Mouse (Mus musculus): ENCODE measurements around the gene Cln6. TPM values are rescaled to one million over a fixed set of nuclear protein-coding genes. Genes with fewer than 3 reads are reported as not detected.
"Not testable (repeated sequence)": the region's sequence is repeated elsewhere in the genome, so short reads cannot be mapped to it uniquely, and the experiment has no call there.

Cln6 gene
- polyA plus RNA-seq, 1 experiment from 2014 or later = 15.2 TPM

DNA sequence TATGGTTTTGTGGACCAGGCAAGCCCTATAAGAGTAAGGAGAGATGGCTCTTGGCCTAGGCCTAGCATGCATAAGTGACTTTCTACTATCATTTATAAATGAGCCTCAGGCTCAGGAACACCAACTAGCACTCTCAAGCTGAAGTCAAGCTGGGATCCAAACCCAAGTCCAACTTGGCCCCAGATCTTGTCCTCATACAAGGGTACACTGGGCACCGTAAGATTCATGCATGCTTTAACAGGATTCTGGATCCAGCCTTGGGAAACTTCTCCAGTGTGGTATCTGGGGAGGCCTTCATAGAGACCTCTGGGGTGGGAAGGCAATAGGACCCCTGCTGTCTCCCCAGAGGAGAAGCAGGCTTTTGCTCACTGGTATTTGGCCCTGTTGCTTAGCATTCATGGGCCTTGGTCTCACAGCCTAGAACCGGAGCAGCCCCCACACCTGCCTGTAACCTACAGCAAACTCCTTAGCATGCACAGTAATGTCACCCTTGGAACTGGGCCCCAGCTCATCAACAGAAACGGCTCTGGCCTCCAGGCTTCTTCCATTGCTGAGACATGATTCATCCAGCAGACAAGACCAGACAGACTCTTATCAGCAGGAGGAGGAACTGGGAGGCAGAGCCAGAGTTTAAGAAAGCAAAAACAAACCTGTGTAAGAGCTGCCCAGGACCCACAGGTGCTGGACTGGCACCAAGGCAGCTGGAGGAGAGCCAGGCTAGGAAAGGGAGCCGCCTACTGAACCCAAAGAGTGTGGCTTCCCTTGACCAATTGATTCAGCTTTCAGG is 20.6 kb upstream of the Cln6 start:
- H3K4me3 ChIP-seq = no peak overlapping the region
- H3K9me3 ChIP-seq (replicated peaks) = no peaks in the 10 kb centered on the region
- no peaks in the 10 kb centered on the region for H3K27me3 ChIP-seq (replicated peaks)
- H3K9ac ChIP-seq = no peak overlapping the region
- H3K4me2 ChIP-seq = no peak overlapping the region
- H3K36me3 ChIP-seq = no peaks in the 10 kb centered on the region
- ATAC-seq = no peak
- H3K27ac ChIP-seq = no peak overlapping the region
- 59% methylated on average over 4 of the region's 4 CpGs for WGBS (ENCODE audit: insufficient replicate concordance)
- peaks cover 17% of the 10 kb centered on the region for H3K4me1 ChIP-seq

DNA sequence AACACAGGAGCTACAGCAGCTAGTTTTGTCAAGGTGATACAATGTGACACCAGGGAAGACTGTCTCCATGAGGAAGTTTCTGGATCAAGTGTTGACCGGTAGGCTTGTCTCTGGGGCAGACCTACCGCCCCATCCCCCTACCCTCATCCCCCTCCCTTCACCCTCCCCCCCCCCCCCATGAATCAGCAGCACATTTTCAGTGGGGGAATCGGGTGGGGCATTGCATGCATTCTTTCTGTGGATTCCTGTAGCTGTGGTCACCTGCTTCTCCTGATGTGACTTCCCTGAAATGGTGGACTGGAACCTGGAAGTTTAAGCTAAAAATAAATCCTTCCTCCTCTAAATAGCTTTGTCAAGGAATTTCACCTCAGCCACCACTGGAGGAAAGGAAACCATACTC is 19.1 kb upstream of the Cln6 start:
- no peaks in the 10 kb centered on the region for H3K27me3 ChIP-seq (replicated peaks)
- no peak overlapping the region for H3K4me2 ChIP-seq
- H3K4me1 ChIP-seq = peaks cover 14% of the 10 kb centered on the region
- no peak for ATAC-seq
- H3K9me3 ChIP-seq (replicated peaks) = no peaks in the 10 kb centered on the region
- H3K4me3 ChIP-seq = no peak overlapping the region
- no peak overlapping the region for H3K27ac ChIP-seq
- H3K36me3 ChIP-seq = no peaks in the 10 kb centered on the region
- WGBS (ENCODE audit: insufficient replicate concordance) = 58% methylated on average over 3 of the region's 3 CpGs
- H3K9ac ChIP-seq = no peak overlapping the region

DNA sequence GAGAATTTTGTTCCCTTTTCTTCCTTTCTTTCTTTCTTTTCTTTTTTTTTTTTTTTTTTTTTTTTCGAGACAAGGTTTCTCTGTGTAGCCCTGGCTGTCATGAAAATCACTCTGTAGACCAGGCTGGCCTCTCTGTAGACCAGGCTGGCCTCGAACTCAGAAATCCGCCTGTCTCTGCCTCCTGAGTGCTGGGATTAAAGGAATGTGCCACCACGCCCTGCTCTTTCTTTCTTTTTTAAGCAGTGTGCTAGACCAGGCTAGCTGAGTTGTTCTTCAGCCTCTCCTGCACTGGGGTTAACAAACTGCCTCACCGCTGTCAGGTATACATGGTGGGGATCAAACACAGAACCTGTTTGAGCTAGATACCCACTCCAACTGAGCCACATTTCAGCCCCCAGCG is 18.7 kb upstream of the Cln6 start:
- ATAC-seq; H3K9ac ChIP-seq; H3K9me3 ChIP-seq (replicated peaks); H3K4me2 ChIP-seq; H3K36me3 ChIP-seq; H3K27me3 ChIP-seq (replicated peaks); H3K4me3 ChIP-seq; H3K27ac ChIP-seq: not testable (repeated sequence)
- WGBS (ENCODE audit: insufficient replicate concordance) = 76% methylated on average over 6 of the region's 6 CpGs
- H3K4me1 ChIP-seq = peaks cover 16% of the 10 kb centered on the region

DNA sequence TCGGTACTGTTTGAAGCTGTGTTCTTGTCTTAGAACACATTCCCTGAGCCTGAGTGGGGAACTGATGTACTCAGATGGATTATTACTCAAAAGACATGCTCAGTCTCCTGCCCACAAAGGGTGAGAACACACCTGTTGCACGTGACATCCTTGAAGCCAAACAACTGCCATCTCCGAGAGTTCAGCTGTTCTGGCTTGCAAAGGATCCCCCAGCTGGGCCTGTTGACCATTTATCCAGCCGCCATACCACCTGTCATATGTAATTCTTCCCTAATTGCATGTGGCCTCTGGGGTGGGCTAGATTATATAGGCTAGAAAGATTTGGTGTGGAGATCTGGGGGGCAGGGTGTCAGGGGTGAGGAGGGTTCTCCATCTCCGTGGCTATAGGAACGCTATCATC is 17.8 kb upstream of the Cln6 start:
- ATAC-seq = no peak
- Histone ChIP-seq H3K4me3 (no peak overlapping the region), H3K4me2 (no peak overlapping the region), H3K9ac (no peak overlapping the region), H3K27ac (no peak overlapping the region), H3K36me3 (no peaks in the 10 kb centered on the region), H3K27me3 (replicated peaks) (no peaks in the 10 kb centered on the region), H3K9me3 (replicated peaks) (no peaks in the 10 kb centered on the region), H3K4me1 (peaks cover 25% of the 10 kb centered on the region)
- 78% methylated on average over 6 of the region's 6 CpGs for WGBS (ENCODE audit: insufficient replicate concordance)

DNA sequence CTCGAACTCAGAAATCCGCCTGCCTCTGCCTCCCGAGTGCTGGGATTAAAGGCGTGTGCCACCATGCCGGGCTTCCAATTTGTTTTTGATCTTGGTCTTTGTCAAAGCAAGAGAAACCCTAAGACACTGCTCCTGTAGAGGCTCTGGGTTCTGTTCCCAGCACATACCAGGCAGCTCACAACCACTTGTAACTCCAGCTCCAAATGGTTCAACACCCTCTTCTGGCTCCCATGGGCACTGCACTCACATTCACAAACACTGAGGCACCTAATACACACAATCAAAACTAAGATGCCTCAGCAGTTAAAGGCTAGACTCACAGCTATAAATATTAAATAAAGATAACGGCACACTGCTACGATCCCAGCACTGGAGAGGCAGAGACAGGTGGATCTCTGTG is 16.8 kb upstream of the Cln6 start:
- Histone ChIP-seq H3K4me3 (no peak overlapping the region), H3K27me3 (replicated peaks) (no peaks in the 10 kb centered on the region), H3K4me1 (peaks cover 35% of the 10 kb centered on the region), H3K4me2 (no peak overlapping the region), H3K9ac (no peak overlapping the region), H3K36me3 (no peaks in the 10 kb centered on the region), H3K9me3 (replicated peaks) (no peaks in the 10 kb centered on the region), H3K27ac (no peak overlapping the region)
- WGBS (ENCODE audit: insufficient replicate concordance) = 89% methylated on average over 7 of the region's 7 CpGs
- no peak for ATAC-seq

DNA sequence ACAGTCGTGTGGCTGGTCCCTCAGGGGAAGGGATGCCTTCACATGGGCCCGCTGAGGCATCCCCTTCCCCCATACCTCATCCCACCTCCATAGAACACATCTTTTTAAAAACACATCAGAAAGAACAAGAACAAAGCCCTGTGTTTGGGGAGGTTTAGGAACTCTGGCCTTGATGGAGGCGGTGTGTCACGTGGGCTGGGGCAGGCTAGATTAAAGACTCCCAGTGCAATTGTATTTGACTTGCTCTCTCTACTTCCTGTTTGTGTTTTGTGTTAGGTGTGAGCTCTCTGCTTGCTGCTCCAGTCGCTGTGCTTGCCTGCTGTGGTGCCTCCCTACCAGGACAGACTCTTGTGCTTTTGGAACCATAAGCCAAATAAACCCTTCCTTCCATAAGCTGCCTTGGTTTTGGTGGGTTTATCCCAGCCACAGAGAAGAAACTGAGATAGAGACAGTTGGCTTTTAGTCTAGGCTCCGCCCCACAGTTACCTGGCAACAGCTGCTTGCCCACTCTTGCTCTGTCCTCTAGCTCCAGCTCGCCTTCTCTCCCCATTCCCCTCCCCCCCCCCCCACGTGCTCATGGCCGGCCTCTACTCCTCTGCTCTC is 12.7 kb upstream of the Cln6 start:
- Histone ChIP-seq H3K36me3 (no peaks in the 10 kb centered on the region), H3K4me1 (peaks cover 47% of the 10 kb centered on the region), H3K27ac (peak overlapping the region; percentile 69), H3K4me2 (peak overlapping the region; percentile 46), H3K4me3 (no peak overlapping the region), H3K9ac (peak overlapping the region; percentile 34; the same call in 1 of the 2 replicates), H3K27me3 (replicated peaks) (no peaks in the 10 kb centered on the region), H3K9me3 (replicated peaks) (no peaks in the 10 kb centered on the region)
- peak; percentile 34 for ATAC-seq
- WGBS (ENCODE audit: insufficient replicate concordance) = 21% methylated on average over 9 of the region's 9 CpGs

DNA sequence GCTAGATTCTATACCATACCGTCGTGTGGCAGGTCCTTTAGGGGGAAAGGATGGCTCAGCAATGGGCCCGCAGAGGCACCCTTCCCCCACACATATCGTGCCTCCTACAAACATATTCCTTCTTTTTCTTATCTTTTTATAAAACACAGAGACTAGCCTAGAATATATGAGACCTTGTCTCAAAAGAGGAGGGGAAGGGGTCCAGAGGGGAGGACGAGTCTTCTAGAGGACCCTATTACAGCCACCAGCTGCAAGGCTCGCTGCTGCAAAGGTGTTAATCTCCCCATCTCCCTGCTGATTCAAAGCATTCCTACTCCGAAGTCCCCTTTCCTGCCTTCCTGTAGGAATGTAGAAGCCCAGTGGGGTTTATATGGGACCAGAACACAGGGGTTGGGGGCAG is 12.1 kb upstream of the Cln6 start:
- Histone ChIP-seq H3K4me3 (no peak overlapping the region), H3K4me1 (peaks cover 47% of the 10 kb centered on the region), H3K27me3 (replicated peaks) (no peaks in the 10 kb centered on the region), H3K9ac (peak overlapping the region; percentile 34; the same call in 1 of the 2 replicates), H3K27ac (peak overlapping the region; percentile 69), H3K4me2 (peak overlapping the region; percentile 46), H3K9me3 (replicated peaks) (no peaks in the 10 kb centered on the region), H3K36me3 (no peaks in the 10 kb centered on the region)
- no peak for ATAC-seq
- 28% methylated on average over 7 of the region's 7 CpGs for WGBS (ENCODE audit: insufficient replicate concordance)

DNA sequence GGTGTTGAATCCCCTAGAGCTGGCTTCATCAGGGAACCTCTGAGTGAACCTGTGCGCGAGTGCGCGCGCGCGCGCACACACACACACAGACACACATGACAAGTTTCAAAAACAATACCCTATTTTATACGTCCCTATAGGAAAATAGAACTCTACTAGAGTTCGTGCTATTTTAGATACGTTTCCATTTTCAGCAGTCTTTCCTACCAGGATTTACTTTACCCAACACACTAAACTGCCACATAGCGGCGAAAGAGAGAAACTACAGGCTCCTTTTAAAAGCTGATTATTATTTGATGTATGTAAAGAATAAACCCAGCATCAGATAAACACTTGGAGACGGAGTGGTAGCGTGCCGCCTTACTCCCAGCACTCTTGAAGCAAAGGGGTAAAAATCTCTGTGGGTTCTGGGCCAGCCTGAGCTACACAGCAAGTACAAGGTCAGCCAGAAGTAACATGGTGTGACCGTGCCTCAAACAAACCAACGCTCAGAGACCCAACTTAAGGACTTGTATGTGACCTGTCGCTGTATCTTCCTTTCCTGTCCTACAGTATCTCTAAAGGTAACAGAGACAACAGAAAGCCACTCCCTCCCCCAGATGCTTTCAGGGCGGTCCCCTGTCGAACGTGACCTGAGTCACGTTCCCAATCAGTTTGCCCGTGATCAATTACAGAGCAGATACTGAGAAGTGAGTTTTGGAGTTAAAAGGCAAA is 10.5 kb upstream of the Cln6 start:
- WGBS (ENCODE audit: insufficient replicate concordance) = 3% methylated on average over 24 of the region's 24 CpGs
- H3K27me3 ChIP-seq (replicated peaks) = no peaks in the 10 kb centered on the region
- peak overlapping the region; percentile 65 for H3K9ac ChIP-seq
- peaks cover 47% of the 10 kb centered on the region for H3K4me1 ChIP-seq
- H3K27ac ChIP-seq = peak overlapping the region; percentile 81
- no peaks in the 10 kb centered on the region for H3K9me3 ChIP-seq (replicated peaks)
- H3K36me3 ChIP-seq = no peaks in the 10 kb centered on the region
- H3K4me3 ChIP-seq = peak overlapping the region; percentile 50
- peak; percentile 50 for ATAC-seq
- peak overlapping the region; percentile 84 for H3K4me2 ChIP-seq

DNA sequence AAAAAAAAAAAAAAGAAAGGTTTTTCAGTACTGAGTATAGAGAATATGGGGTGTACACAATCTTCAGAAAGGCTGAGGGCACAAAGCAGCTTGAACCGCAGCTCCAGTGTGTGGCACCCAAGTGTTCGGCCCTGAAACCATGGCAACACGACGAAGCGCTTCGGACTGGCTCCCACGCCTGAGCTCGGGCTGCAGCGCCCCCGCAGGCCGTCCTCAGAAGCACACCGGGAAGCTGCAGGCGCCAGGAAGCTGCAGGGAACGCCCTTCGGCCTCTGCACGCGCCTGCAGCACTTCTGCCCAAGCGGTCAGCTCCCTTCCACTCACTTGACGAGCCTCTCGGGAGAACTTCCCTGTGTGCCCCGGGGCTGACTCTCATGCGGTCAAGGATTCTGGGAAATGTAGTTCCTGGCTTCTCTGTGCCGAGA is 9.9 kb upstream of the Cln6 start:
- WGBS (ENCODE audit: insufficient replicate concordance) = under 1% methylated on average over 23 of the region's 23 CpGs
- peak; percentile 86 for ATAC-seq
- H3K4me3 ChIP-seq = peak overlapping the region; percentile 50
- no peaks in the 10 kb centered on the region for H3K36me3 ChIP-seq
- H3K4me2 ChIP-seq = peak overlapping the region; percentile 84
- peaks cover 47% of the 10 kb centered on the region for H3K4me1 ChIP-seq
- peak overlapping the region; percentile 81 for H3K27ac ChIP-seq
- H3K9me3 ChIP-seq (replicated peaks) = no peaks in the 10 kb centered on the region
- H3K27me3 ChIP-seq (replicated peaks) = no peaks in the 10 kb centered on the region
- H3K9ac ChIP-seq = no peak overlapping the region

DNA sequence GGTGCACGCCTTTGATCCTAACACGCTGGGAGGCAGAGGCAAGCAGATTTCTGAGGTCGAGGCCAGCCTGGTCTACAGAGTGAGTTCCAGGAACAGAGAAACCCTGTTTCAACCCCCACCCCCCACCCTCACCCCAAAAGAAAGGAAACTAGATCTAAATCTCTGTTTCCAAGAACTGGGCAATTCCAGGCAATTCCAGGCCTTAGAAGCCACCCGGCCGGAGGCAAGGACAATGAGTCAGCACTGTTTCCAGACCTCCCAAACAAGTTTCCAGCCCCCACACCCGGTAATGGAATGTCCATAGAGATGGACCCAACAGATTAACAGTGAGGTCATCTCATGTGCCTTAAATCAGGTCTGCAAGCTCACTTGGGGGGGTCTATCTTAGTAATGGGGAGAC is 8.7 kb upstream of the Cln6 start:
- Histone ChIP-seq H3K36me3 (no peaks in the 10 kb centered on the region), H3K27me3 (replicated peaks) (no peaks in the 10 kb centered on the region), H3K4me1 (peaks cover 46% of the 10 kb centered on the region), H3K9ac (no peak overlapping the region), H3K4me3 (no peak overlapping the region), H3K27ac (no peak overlapping the region), H3K9me3 (replicated peaks) (no peaks in the 10 kb centered on the region), H3K4me2 (no peak overlapping the region)
- no peak for ATAC-seq
- WGBS (ENCODE audit: insufficient replicate concordance) = 66% methylated on average over 6 of the region's 6 CpGs

DNA sequence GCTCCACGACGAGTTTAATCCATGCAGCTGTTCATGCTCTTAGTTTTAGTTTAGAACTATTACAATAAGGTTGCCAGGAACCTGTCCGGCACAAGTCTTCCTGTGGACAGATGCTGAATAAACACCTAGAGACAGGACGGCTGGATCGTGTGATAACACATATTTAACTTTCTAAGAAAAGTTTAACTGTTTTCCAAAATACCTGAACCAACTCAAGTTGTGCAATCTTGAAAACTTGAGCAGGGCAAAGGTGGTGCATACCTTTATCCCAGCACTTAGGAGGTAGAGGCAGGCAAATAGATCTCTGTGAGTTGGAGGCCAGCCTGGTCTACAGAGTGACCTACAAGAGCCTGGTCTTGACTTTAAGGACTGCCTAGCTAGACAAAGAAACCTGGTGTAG is 3.7 kb upstream of the Cln6 start:
- Histone ChIP-seq H3K9ac (no peak overlapping the region), H3K9me3 (replicated peaks) (no peaks in the 10 kb centered on the region), H3K27ac (no peak overlapping the region), H3K36me3 (no peaks in the 10 kb centered on the region), H3K4me2 (no peak overlapping the region), H3K4me1 (peaks cover 40% of the 10 kb centered on the region), H3K4me3 (no peak overlapping the region), H3K27me3 (replicated peaks) (no peaks in the 10 kb centered on the region)
- no peak for ATAC-seq
- WGBS (ENCODE audit: insufficient replicate concordance) = 59% methylated on average over 5 of the region's 5 CpGs

Measured in liver, embryonic 12.5 days (tissue).